In the genomic region with DNA sequence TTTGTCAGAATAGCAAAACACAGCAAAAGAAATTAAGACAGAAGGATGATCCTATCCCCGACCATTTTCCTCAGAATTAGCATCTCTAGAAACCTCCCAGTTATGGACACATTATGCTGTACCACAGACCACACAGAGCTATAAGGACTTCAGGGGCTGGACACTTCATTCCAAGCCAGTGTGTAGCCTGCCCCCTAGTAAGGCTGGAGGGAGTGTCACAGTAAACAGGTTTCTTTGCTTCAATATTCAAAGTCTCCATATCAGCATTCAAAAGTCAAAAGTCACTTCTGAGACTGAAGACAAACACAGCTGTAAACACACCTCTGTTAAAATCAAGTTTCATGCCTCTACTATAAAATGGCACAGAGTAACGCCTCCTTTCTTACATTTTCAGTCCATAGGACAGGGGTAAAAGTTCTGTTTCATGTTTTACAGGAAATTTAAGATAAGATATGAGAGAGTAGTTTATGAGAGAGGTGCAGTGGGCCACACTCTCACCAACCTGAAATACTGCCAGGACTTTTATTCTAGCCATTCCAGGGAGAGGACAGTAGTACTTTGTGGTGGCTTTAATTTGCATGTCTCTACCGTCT, we compare ENCODE assay signal across 21 mouse cellular contexts.
"Had no signal": no experiment of that assay in that cellular context is flagged by ENCODE, and none has a peak within 500 bp of the region (broad histone marks: within the 10 kb centered on the region; RNA-seq: fewer than 3 reads in every experiment).

No protein-coding gene starts in this region.

- H3K4me3 ChIP-seq: heart, embryonic 10.5 days; heart, embryonic 12.5 days; hindbrain, embryonic 13.5 days; hindbrain, embryonic 15.5 days; limb, embryonic 13.5 days; limb, embryonic 15.5 days; liver, embryonic 12.5 days had no signal

- H3K4me1 ChIP-seq: heart, embryonic 10.5 days; heart, embryonic 12.5 days; hindbrain, embryonic 13.5 days; hindbrain, embryonic 15.5 days; limb, embryonic 13.5 days; limb, embryonic 15.5 days; liver, embryonic 12.5 days had no signal

- H3K4me2 ChIP-seq: heart, embryonic 12.5 days; hindbrain, embryonic 13.5 days; hindbrain, embryonic 15.5 days; limb, embryonic 13.5 days; limb, embryonic 15.5 days; liver, embryonic 12.5 days had no signal

- ATAC-seq: hindbrain, postnatal 0 days; liver, embryonic 12.5 days had no signal

- H3K36me3 ChIP-seq: heart, embryonic 10.5 days; heart, embryonic 12.5 days; hindbrain, embryonic 13.5 days; hindbrain, embryonic 15.5 days; limb, embryonic 13.5 days; limb, embryonic 15.5 days; liver, embryonic 12.5 days had no signal

- H3K9me3 ChIP-seq: heart, embryonic 10.5 days; heart, embryonic 12.5 days; hindbrain, embryonic 13.5 days; hindbrain, embryonic 15.5 days; limb, embryonic 13.5 days; limb, embryonic 15.5 days; liver, embryonic 12.5 days had no signal

- DNase-seq: gastrocnemius, postnatal 14 days; gastrocnemius, postnatal 36 days; heart, adult 18-20 months; heart, postnatal 10 days; heart, postnatal 36 days; kidney, adult 18-20 months; kidney, adult 8-10 months; kidney, postnatal 14 days; kidney, postnatal 36 days; layer of hippocampus, adult 9-11 months; layer of hippocampus, postnatal 36 days; left cerebral cortex, postnatal 4 days had no signal

- H3K9ac ChIP-seq: heart, embryonic 12.5 days; hindbrain, embryonic 13.5 days; hindbrain, embryonic 15.5 days; limb, embryonic 13.5 days; limb, embryonic 15.5 days; liver, embryonic 12.5 days; liver, embryonic 14.5 days had no signal

- H3K27me3 ChIP-seq: heart, embryonic 12.5 days; hindbrain, embryonic 13.5 days; hindbrain, embryonic 15.5 days; limb, embryonic 13.5 days; limb, embryonic 15.5 days; liver, embryonic 12.5 days had no signal

- H3K27ac ChIP-seq: heart, embryonic 10.5 days; hindbrain, embryonic 13.5 days; hindbrain, embryonic 15.5 days; hindbrain, postnatal 0 days; limb, embryonic 13.5 days; limb, embryonic 15.5 days; liver, embryonic 12.5 days; liver, embryonic 14.5 days had no signal
